Mouse (Mus musculus) forebrain, embryonic 13.5 days (tissue): ENCODE data around the gene Orai1. TPM values are rescaled to one million over a fixed set of nuclear protein-coding genes. Genes with fewer than 3 reads are reported as not detected.

ENCODE experiments used
- ATAC-seq: fragments of 200-750 bp; cut with Nextera tagmentation; 2 replicates; pipeline ENCODE4 v1.8.0; 2017
- H3K27ac ChIP-seq: fragments of 300-500 bp; sonication (generic); 2 replicates; pipeline ENCODE4 v1.5.1; 2015; ENCODE audit warnings: inconsistent platforms, mild to moderate bottlenecking, moderate library complexity
- H3K27me3 ChIP-seq: fragments of 300-500 bp; sonication (generic); 2 replicates; pipeline ENCODE4 v1.6.1; 2015; ENCODE audit warnings: mild to moderate bottlenecking, inconsistent platforms
- H3K36me3 ChIP-seq: fragments of 300-500 bp; sonication (generic); 2 replicates; pipeline ENCODE4 v1.6.1; 2015; ENCODE audit warnings: mild to moderate bottlenecking, inconsistent platforms; ENCODE audit not compliant: poor library complexity, severe bottlenecking
- H3K4me1 ChIP-seq: fragments of 300-500 bp; sonication (generic); 2 replicates; pipeline ENCODE4 v1.6.1; 2015; ENCODE audit warnings: inconsistent platforms
- H3K4me2 ChIP-seq: fragments of 300-500 bp; sonication (generic); 2 replicates; pipeline ENCODE4 v1.6.1; 2015; ENCODE audit warnings: inconsistent platforms, mild to moderate bottlenecking, moderate library complexity
- H3K4me3 ChIP-seq: fragments of 300-500 bp; sonication (generic); 2 replicates; pipeline ENCODE4 v1.5.1; 2015; ENCODE audit warnings: mild to moderate bottlenecking, inconsistent platforms
- H3K9ac ChIP-seq: fragments of 300-500 bp; sonication (generic); 2 replicates; pipeline ENCODE4 v1.6.1; 2015; ENCODE audit warnings: mild to moderate bottlenecking, inconsistent platforms
- H3K9me3 ChIP-seq: fragments of 300-500 bp; sonication (generic); replicated peaks from 2 replicates; pipeline ENCODE4 v1.6.1; 2016; ENCODE audit warnings: inconsistent platforms
- WGBS: fragments of 180-500 bp; shearing (Covaris S2); methylation state at CpG from one replicate; pipeline ENCODE4 v1.1.7; 2015; 5-methylcytosine and 5-hydroxymethylcytosine counted together
- polyA plus RNA-seq: library from polyadenylated mRNA; unstranded; fragments of >200 nt; fragmentation: Nextera tagmentation; extraction: Ambion mirVana; gene quantifications from 2 replicates; pipeline ENCODE4 v1.2.1, GENCODE M21; 2015

The Orai1 gene
- polyA plus RNA-seq, 1 experiment from 2014 or later, result 10.8 TPM

- 90% methylated on average over 8 of the region's 8 CpGs for WGBS
- no peak overlapping the region for H3K27ac ChIP-seq
- no peak for ATAC-seq
- no peaks in the 10 kb centered on the region for H3K36me3 ChIP-seq
- no peak overlapping the region for H3K9ac ChIP-seq
- no peak overlapping the region for H3K4me3 ChIP-seq
- H3K4me1 ChIP-seq, result peaks cover 24% of the 10 kb centered on the region
- H3K27me3 ChIP-seq, result peaks cover 3% of the 10 kb centered on the region; the same call in 1 of the 2 replicates
- H3K9me3 ChIP-seq, result no peaks in the 10 kb centered on the region; the same call in 1 of the 2 replicates
- no peak overlapping the region for H3K4me2 ChIP-seq
Measured at GRCm38 (mm10) chr5:123080041-123080440, 65.2 kb downstream of the Orai1 start.

Other genes with a start within 250 kb of the Orai1 start
- gene Camkk2, start 235.7 kb upstream of the Orai1 start, polyA plus RNA-seq, result 40.0 and 41.1 TPM in 2 replicates
- gene Anapc5, start 193.7 kb upstream of the Orai1 start, polyA plus RNA-seq, result 552 and 565 TPM in 2 replicates
- gene Rnf34, start 165.0 kb upstream of the Orai1 start, polyA plus RNA-seq, result 51.9 and 56.0 TPM in 2 replicates
- gene Kdm2b, start 25.3 kb upstream of the Orai1 start, polyA plus RNA-seq, result 107 and 108 TPM in 2 replicates
- gene Morn3, start 31.9 kb downstream of the Orai1 start, polyA plus RNA-seq, result 0.79 and 1.1 TPM in 2 replicates
- gene Tmem120b, start 53.3 kb downstream of the Orai1 start, polyA plus RNA-seq, result 10.9 and 11.0 TPM in 2 replicates
- gene Rhof, start 117.6 kb downstream of the Orai1 start, polyA plus RNA-seq, result 4.3 and 5.0 TPM in 2 replicates
- 13.4 and 13.9 TPM in 2 replicates for gene Setd1b, start 127.1 kb downstream of the Orai1 start, polyA plus RNA-seq
- gene Psmd9, start 154.3 kb downstream of the Orai1 start, polyA plus RNA-seq, result 75.5 and 77.3 TPM in 2 replicates
- gene Hpd, start 167.7 kb downstream of the Orai1 start, polyA plus RNA-seq, result not detected in 2 replicates
- gene Wdr66, start 237.0 kb downstream of the Orai1 start, polyA plus RNA-seq, result 1.5 and 2.1 TPM in 2 replicates